Mouse (Mus musculus): ENCODE results near the gene Cux1. TPM values are rescaled to one million over a fixed set of nuclear protein-coding genes. Genes with fewer than 3 reads are reported as not detected.

The Cux1 gene
- polyA plus RNA-seq, 1 experiment: 54.0 TPM

GRCm38 (mm10) chr5:136321378-136321777 lies 245.9 kb downstream of the Cux1 start:
- DNase-seq (ENCODE audit: low read depth): no peak

- no peak for DNase-seq (ENCODE audit: low read depth)
Observed at GRCm38 (mm10) chr5:136312566-136312965, 254.7 kb downstream of the Cux1 start.

GRCm38 (mm10) chr5:136312166-136312565 lies 255.1 kb downstream of the Cux1 start:
- peak; percentile 79 for DNase-seq (ENCODE audit: low read depth)

GRCm38 (mm10) chr5:136306254-136306653 lies 261.0 kb downstream of the Cux1 start:
- no peak for DNase-seq (ENCODE audit: low read depth)

GRCm38 (mm10) chr5:136303409-136303983 lies 263.8 kb downstream of the Cux1 start:
- no peak for DNase-seq (ENCODE audit: low read depth)

GRCm38 (mm10) chr5:136300880-136301279 lies 266.4 kb downstream of the Cux1 start:
- DNase-seq (ENCODE audit: low read depth): no peak

GRCm38 (mm10) chr5:136297691-136298090 lies 269.6 kb downstream of the Cux1 start:
- DNase-seq (ENCODE audit: low read depth): no peak

GRCm38 (mm10) chr5:136296911-136297310 lies 270.4 kb downstream of the Cux1 start:
- DNase-seq (ENCODE audit: low read depth): no peak

GRCm38 (mm10) chr5:136292971-136293418 lies 274.3 kb downstream of the Cux1 start:
- DNase-seq (ENCODE audit: low read depth): no peak

- DNase-seq (ENCODE audit: low read depth): no peak
Observed at GRCm38 (mm10) chr5:136292361-136292760, 274.9 kb downstream of the Cux1 start.

GRCm38 (mm10) chr5:136291562-136291961 lies 275.7 kb downstream of the Cux1 start:
- DNase-seq (ENCODE audit: low read depth): no peak

- no peak for DNase-seq (ENCODE audit: low read depth)
Observed at GRCm38 (mm10) chr5:136289776-136290175, 277.5 kb downstream of the Cux1 start.

GRCm38 (mm10) chr5:136288351-136289081 lies 278.8 kb downstream of the Cux1 start:
- DNase-seq (ENCODE audit: low read depth): no peak

GRCm38 (mm10) chr5:136286566-136286965 lies 280.7 kb downstream of the Cux1 start:
- no peak for DNase-seq (ENCODE audit: low read depth)

- DNase-seq (ENCODE audit: low read depth): no peak
Observed at GRCm38 (mm10) chr5:136285106-136285505, 282.2 kb downstream of the Cux1 start.

GRCm38 (mm10) chr5:136281351-136281750 lies 285.9 kb downstream of the Cux1 start:
- DNase-seq (ENCODE audit: low read depth): no peak

GRCm38 (mm10) chr5:136274739-136275138 lies 292.6 kb downstream of the Cux1 start:
- DNase-seq (ENCODE audit: low read depth): no peak

- DNase-seq (ENCODE audit: low read depth): no peak
Observed at GRCm38 (mm10) chr5:136269937-136270336, 297.4 kb downstream of the Cux1 start.

GRCm38 (mm10) chr5:136266077-136266476 lies 301.2 kb downstream of the Cux1 start:
- DNase-seq (ENCODE audit: low read depth): no peak

GRCm38 (mm10) chr5:136263342-136263741 lies 303.9 kb downstream of the Cux1 start:
- DNase-seq (ENCODE audit: low read depth): no peak

GRCm38 (mm10) chr5:136258919-136259318 lies 308.4 kb downstream of the Cux1 start:
- no peak for DNase-seq (ENCODE audit: low read depth)

GRCm38 (mm10) chr5:136252899-136253298 lies 314.4 kb downstream of the Cux1 start:
- no peak for DNase-seq (ENCODE audit: low read depth)

- DNase-seq (ENCODE audit: low read depth): no peak
Observed at GRCm38 (mm10) chr5:136251004-136251403, 316.3 kb downstream of the Cux1 start.
